Mouse (Mus musculus) erythroblast, adult 5-6 weeks (primary cell): ENCODE measurements at regions not wholly inside any gene's neighbourhood (a gene's known extent, or its start where the extent isn't known, plus 50 kb on each side); places are given as distances from the start of the nearest gene placed in this dataset.

Experiments
- ATAC-seq: replicated peaks from 2 replicates; pipeline ENCODE4 v1.8.0; 2016; ENCODE audit warnings: moderate number of reproducible peaks, mild to moderate bottlenecking, moderate TSS enrichment, inconsistent platforms; ENCODE audit not compliant: poor library complexity, low FRiP score, severe bottlenecking

GRCm38 (mm10) chr3:71590840-71591239 is 1376.8 kb downstream of the Sis start:
- ATAC-seq, result no peak

GRCm38 (mm10) chr3:71563820-71564418 is 1403.7 kb downstream of the Sis start:
- 0 out of 2 replicates have a peak, but pooled peaks have one; percentile 30 for ATAC-seq

- no peak for ATAC-seq
Observed at GRCm38 (mm10) chr3:71562901-71563300, 1404.8 kb downstream of the Sis start.

- ATAC-seq, result no peak
Observed at GRCm38 (mm10) chr3:71545821-71546220, 1421.8 kb downstream of the Sis start.

GRCm38 (mm10) chr3:71512860-71513259 is 1454.8 kb downstream of the Sis start:
- ATAC-seq, result no peak
